15 mouse cellular contexts compared by ENCODE assay signal in genomic region chr5:99329065-99329464, GRCm38 (mm10).
A peak's percentile ranks its signal among the peaks of the same experiment; 100 is the strongest.
DNase-seq lines count a peak whose midpoint lies in the region; ATAC-seq and TF ChIP-seq lines count a peak whose summit lies in the region.
"Had no signal": no experiment of that assay in that cellular context is flagged by ENCODE, and none has a peak within 500 bp of the region (broad histone marks: within the 10 kb centered on the region; RNA-seq: fewer than 3 reads in every experiment).

No protein-coding gene starts in this region.

- H3K9me3 ChIP-seq in lung, embryonic 14.5 days (ENCODE audit: low read depth, low read length), result no peaks in the 10 kb centered on the region
- no peaks in the 10 kb centered on the region for H3K9me3 ChIP-seq in intestine, embryonic 15.5 days
- no peaks in the 10 kb centered on the region for H3K9me3 ChIP-seq in stomach, embryonic 16.5 days (replicated peaks; ENCODE audit: control insufficient read depth, low read length)
- H3K9me3 ChIP-seq: midbrain, embryonic 12.5 days had no signal

- no peak overlapping the region for H3K9ac ChIP-seq in lung, embryonic 14.5 days
- no peak overlapping the region for H3K9ac ChIP-seq in intestine, embryonic 15.5 days
- H3K9ac ChIP-seq in stomach, embryonic 16.5 days (ENCODE audit: low read length), result no peak overlapping the region
- H3K9ac ChIP-seq: forebrain, postnatal 0 days; midbrain, embryonic 12.5 days had no signal

- H3K27ac ChIP-seq in lung, embryonic 14.5 days (ENCODE audit: low read depth), result no peak overlapping the region
- H3K27ac ChIP-seq in intestine, embryonic 15.5 days, result no peak overlapping the region
- H3K27ac ChIP-seq in stomach, embryonic 16.5 days (ENCODE audit: low read length), result peak overlapping the region; percentile 74
- H3K27ac ChIP-seq: midbrain, embryonic 12.5 days had no signal

- H3K4me2 ChIP-seq in lung, embryonic 14.5 days, result no peak overlapping the region
- no peak overlapping the region; the same call in 1 of the 2 replicates for H3K4me2 ChIP-seq in intestine, embryonic 15.5 days (replicated peaks)
- no peak overlapping the region for H3K4me2 ChIP-seq in stomach, embryonic 16.5 days (ENCODE audit: low read depth, low read length)
- H3K4me2 ChIP-seq: heart, embryonic 11.5 days; midbrain, embryonic 12.5 days had no signal

- peak; percentile 51 for DNase-seq in lung, embryonic 14.5 days
- no peak for DNase-seq in lung, adult 2 months
- DNase-seq in kidney, postnatal 10 days, result peak; percentile 56
- no peak for DNase-seq in gastrocnemius, postnatal 36 days
- DNase-seq in right cerebral cortex, adult 18-20 months, result no peak
- DNase-seq: cerebellum, adult 2 months; forebrain, postnatal 0 days; gastrocnemius, postnatal 14 days; heart, postnatal 4 days; right cerebral cortex, postnatal 4 days had no signal

- peak; percentile 31; the same call in 1 of the 2 replicates for ATAC-seq in lung, embryonic 14.5 days (ENCODE audit: insufficient read depth)
- ATAC-seq in intestine, embryonic 15.5 days, result peak; percentile 88
- ATAC-seq in stomach, embryonic 16.5 days (ENCODE audit: insufficient read depth, low FRiP score), result peak; percentile 93
- ATAC-seq: forebrain, postnatal 0 days; Patski had no signal

- H3K27me3 ChIP-seq in lung, embryonic 14.5 days (ENCODE audit: insufficient read depth, low read length), result no peaks in the 10 kb centered on the region
- H3K27me3 ChIP-seq in intestine, embryonic 15.5 days (replicated peaks), result no peaks in the 10 kb centered on the region
- no peaks in the 10 kb centered on the region for H3K27me3 ChIP-seq in stomach, embryonic 16.5 days (ENCODE audit: control insufficient read depth, insufficient read depth, low read length)

- no peak for TF ChIP-seq CTCF in lung, embryonic 14.5 days (IDR thresholded peaks at IDR 0.05; ENCODE audit: low read depth)
- no peak for TF ChIP-seq CTCF in lung, adult 2 months (IDR thresholded peaks at IDR 0.05; ENCODE audit: insufficient read depth, low read length)

- WGBS in lung, embryonic 14.5 days, result 51% methylated on average over 6 of the region's 6 CpGs
- 54% methylated on average over 6 of the region's 6 CpGs for WGBS in lung, adult 2 months
- WGBS in intestine, embryonic 15.5 days, result 50% methylated on average over 6 of the region's 6 CpGs
- WGBS in stomach, embryonic 16.5 days, result 52% methylated on average over 6 of the region's 6 CpGs

- no peak for TF ChIP-seq POLR2A in lung, adult 2 months (IDR thresholded peaks at IDR 0.05; ENCODE audit: borderline replicate concordance, extremely low read depth, low read depth, low read length)

- no peaks in the 10 kb centered on the region for H3K36me3 ChIP-seq in lung, embryonic 14.5 days (ENCODE audit: insufficient read depth)
- no peaks in the 10 kb centered on the region for H3K36me3 ChIP-seq in intestine, embryonic 15.5 days
- H3K36me3 ChIP-seq in stomach, embryonic 16.5 days (ENCODE audit: control insufficient read depth, insufficient read depth, low read length), result no peaks in the 10 kb centered on the region
- H3K36me3 ChIP-seq: midbrain, embryonic 12.5 days had no signal

- H3K4me3 ChIP-seq in lung, embryonic 14.5 days (ENCODE audit: low read depth, low read length), result no peak overlapping the region
- no peak overlapping the region for H3K4me3 ChIP-seq in lung, adult 2 months (replicated peaks; ENCODE audit: extremely low read depth, low read depth, low read length)
- H3K4me3 ChIP-seq in intestine, embryonic 15.5 days (replicated peaks), result no peak overlapping the region
- no peak overlapping the region for H3K4me3 ChIP-seq in stomach, embryonic 16.5 days (replicated peaks; ENCODE audit: low read length)
- H3K4me3 ChIP-seq: midbrain, embryonic 12.5 days had no signal

- intact Hi-C loops in gastrocnemius, postnatal 36 days (cut with DNase I), result no loop called here

- 0 out of 2 replicates have a peak, but pooled peaks cover 2% of the 10 kb centered on the region for H3K4me1 ChIP-seq in lung, embryonic 14.5 days (ENCODE audit: insufficient read depth)
- H3K4me1 ChIP-seq in lung, adult 2 months (ENCODE audit: control insufficient read depth, insufficient read depth, low read length), result no peaks in the 10 kb centered on the region
- H3K4me1 ChIP-seq in intestine, embryonic 15.5 days (replicated peaks), result no peaks in the 10 kb centered on the region; the same call in 1 of the 2 replicates
- peaks cover 8% of the 10 kb centered on the region; the same call in 1 of the 2 replicates for H3K4me1 ChIP-seq in stomach, embryonic 16.5 days (ENCODE audit: control insufficient read depth, insufficient read depth, low read length)
- H3K4me1 ChIP-seq: midbrain, embryonic 12.5 days had no signal

Comparison
In these comparisons a context has a peak if more than half of its experiments do, and no peak if none do; other contexts are left out.
1. DNase-seq: peak in lung, embryonic 14.5 days (single experiment) and kidney, postnatal 10 days (single experiment); none in lung, adult 2 months (single experiment), gastrocnemius, postnatal 36 days (0 of 2) and right cerebral cortex, adult 18-20 months (single experiment).
2. ATAC-seq: peak in every context shown above with its lines; median percentile 93 in stomach, embryonic 16.5 days; 88 in intestine, embryonic 15.5 days; 31 in lung, embryonic 14.5 days.